Mouse (Mus musculus): ENCODE data around the gene H6pd. TPM values are rescaled to one million over a fixed set of nuclear protein-coding genes. Genes with fewer than 3 reads are reported as not detected.

H6pd gene
- polyA plus RNA-seq, 1 experiment from 2014 or later, result 3.7 TPM

- H3K4me3 ChIP-seq, result no peak overlapping the region
- no peaks in the 10 kb centered on the region for H3K36me3 ChIP-seq
- H3K27ac ChIP-seq (replicated peaks), result peak overlapping the region; percentile 69
- no peak for DNase-seq (ENCODE audit: low spot score)
- peaks cover 41% of the 10 kb centered on the region for H3K27me3 ChIP-seq (ENCODE audit: low read depth, poor library complexity, severe bottlenecking)
- WGBS, result 28% methylated on average over 9 of the region's 9 CpGs
- H3K4me1 ChIP-seq, result peaks cover 33% of the 10 kb centered on the region
- H3K9me3 ChIP-seq (replicated peaks), result no peaks in the 10 kb centered on the region
Observed at GRCm38 (mm10) chr4:149990954-149991633, 17.7 kb downstream of the H6pd start.

DNA sequence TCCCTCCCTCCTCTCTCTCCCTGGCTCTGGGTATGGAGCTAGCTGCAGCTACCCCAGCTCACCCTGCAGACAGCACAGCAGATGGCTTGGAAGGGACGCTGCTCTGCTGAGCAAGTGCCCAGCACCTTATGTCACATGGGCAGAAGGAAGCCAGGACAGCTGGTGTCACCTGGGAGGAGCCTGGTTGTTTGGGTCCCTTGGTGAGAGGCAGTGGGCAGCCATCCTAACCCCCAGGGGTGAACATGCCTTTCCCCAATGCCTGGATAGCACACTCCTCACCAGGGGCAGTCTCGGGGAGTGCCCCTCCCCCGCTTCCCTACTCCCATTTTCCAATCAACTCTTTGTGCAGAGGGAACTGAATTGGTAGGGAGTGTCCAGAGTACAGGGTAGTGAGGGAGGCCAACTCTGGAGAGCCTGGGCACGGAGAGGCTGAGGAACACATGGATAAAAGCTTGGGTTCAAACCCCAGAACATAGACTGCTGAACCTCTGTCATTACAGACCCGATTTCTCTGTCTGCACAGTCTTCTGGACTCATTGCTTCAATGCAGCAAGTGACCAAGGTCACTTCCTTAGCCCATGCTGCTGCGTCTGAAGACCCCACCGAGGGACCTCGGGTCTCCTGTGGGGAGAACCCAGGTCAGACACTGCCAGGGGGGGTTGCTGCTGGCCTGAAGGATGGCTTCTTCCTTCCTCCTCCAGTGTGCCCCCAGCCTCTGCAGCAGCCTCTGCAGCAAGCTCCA lies 18.4 kb downstream of the H6pd start:
- peaks cover 41% of the 10 kb centered on the region for H3K27me3 ChIP-seq (ENCODE audit: low read depth, poor library complexity, severe bottlenecking)
- H3K4me3 ChIP-seq, result no peak overlapping the region
- H3K36me3 ChIP-seq, result no peaks in the 10 kb centered on the region
- peaks cover 33% of the 10 kb centered on the region for H3K4me1 ChIP-seq
- DNase-seq (ENCODE audit: low spot score), result peak; percentile 43
- peak overlapping the region; percentile 69 for H3K27ac ChIP-seq (replicated peaks)
- no peaks in the 10 kb centered on the region for H3K9me3 ChIP-seq (replicated peaks)
- 8% methylated on average over 8 of the region's 8 CpGs for WGBS

DNA sequence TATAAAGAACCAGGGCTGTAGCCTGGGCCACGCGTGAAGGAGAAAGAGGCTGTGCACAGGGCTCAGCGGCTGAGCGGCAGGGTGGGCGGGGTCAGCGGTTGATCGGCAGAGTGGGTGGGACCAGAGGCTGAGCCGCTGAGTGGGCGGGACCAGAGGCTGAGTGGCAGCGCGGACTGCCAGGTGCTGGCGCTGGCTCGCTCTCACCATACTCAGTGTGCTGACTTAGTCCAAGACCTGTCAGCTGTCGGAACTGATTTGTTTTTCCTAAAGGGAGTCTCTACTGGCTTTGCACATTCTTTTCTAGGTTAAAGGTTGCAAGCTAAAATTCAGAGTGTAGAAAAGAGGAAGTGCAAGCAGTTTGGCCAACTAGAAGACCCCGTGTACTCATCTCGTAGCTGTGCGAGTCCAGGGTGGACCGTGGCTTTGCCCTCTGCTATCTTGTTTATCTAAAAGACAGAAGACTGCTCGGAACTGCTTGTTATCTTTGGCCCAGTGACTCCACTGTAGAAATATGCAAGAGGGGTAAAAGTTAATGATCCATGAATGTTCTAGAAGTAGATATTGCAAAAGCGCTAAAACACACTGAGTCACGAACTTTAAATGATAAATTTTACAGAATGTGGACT lies 19.8 kb downstream of the H6pd start:
- Histone ChIP-seq H3K4me1 (peaks cover 33% of the 10 kb centered on the region), H3K27ac (replicated peaks) (no peak overlapping the region; the same call in 1 of the 2 replicates), H3K9me3 (replicated peaks) (no peaks in the 10 kb centered on the region), H3K4me3 (peak overlapping the region; percentile 43), H3K27me3 (ENCODE audit: low read depth, poor library complexity, severe bottlenecking) (peaks cover 50% of the 10 kb centered on the region), H3K36me3 (no peaks in the 10 kb centered on the region)
- WGBS, result 12% methylated on average over 21 of the region's 21 CpGs
- DNase-seq (ENCODE audit: low spot score), result peak; percentile 81

DNA sequence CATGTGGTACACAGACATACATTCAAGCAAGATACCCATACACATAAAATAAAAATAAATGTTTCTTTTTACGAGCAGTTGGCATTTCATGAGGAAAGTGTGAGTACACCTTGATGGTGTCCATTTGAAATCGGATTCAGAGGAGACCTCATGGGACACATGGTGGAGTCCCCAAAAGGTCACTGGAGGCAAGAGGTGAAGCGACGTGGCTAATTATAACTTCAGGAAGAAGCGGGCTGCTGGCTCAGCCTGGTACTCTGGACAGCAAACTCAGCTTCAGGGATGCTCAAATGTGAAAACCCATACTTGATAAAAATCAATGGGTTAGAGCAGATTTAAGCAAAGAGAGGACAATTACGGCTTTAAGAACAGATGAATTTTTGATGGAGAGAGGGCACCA lies 20.5 kb downstream of the H6pd start:
- Histone ChIP-seq H3K4me3 (peak overlapping the region; percentile 43; the same call in 1 of the 2 replicates), H3K36me3 (no peaks in the 10 kb centered on the region), H3K27me3 (ENCODE audit: low read depth, poor library complexity, severe bottlenecking) (peaks cover 46% of the 10 kb centered on the region), H3K27ac (replicated peaks) (no peak overlapping the region), H3K9me3 (replicated peaks) (no peaks in the 10 kb centered on the region), H3K4me1 (peaks cover 33% of the 10 kb centered on the region)
- DNase-seq (ENCODE audit: low spot score), result no peak
- WGBS, result 79% methylated on average over 6 of the region's 6 CpGs

- DNase-seq (ENCODE audit: low spot score), result no peak
- Histone ChIP-seq H3K27ac (replicated peaks) (no peak overlapping the region), H3K4me1 (peaks cover 28% of the 10 kb centered on the region), H3K9me3 (replicated peaks) (no peaks in the 10 kb centered on the region), H3K4me3 (no peak overlapping the region), H3K27me3 (ENCODE audit: low read depth, poor library complexity, severe bottlenecking) (peaks cover 38% of the 10 kb centered on the region), H3K36me3 (no peaks in the 10 kb centered on the region)
- 84% methylated on average over 10 of the region's 10 CpGs for WGBS
Observed at GRCm38 (mm10) chr4:149986671-149987417, 22.0 kb downstream of the H6pd start.

DNA sequence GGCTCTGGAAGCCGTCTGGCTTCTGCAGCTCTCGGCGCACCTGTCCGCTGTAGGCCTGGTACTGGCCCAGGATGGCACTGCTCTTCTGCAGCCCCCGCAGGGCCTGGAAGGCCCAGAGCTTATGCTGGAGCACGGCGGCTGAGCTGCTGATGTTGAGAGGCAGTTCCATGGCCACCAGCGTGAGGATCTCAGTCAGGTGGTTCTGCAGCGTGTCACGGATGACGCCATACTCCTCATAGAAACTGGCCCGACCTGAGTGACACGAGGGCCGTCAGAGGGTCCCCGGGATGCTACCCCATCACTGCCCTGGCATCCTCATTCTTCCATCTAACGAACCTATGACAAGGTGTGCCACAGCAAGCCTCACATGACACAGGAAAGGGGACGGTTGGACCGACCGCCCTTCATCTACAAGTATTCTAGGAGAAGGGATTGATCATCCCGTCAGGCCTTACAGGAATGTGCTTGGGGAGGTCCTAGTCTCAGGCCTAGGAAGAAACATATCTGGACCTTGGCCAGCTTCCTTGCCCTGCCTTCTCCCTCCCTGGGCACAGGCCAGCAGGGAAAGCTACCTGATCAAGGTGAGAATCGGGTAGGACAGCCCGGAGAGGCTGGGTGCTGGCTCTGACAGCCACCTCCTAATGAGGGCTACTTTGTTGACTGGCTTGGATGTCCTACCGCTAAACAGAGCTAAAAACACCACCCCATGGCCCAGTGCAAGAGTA lies 24.7 kb downstream of the H6pd start:
- DNase-seq (ENCODE audit: low spot score), result no peak
- H3K4me1 ChIP-seq, result peaks cover 14% of the 10 kb centered on the region
- 92% methylated on average over 23 of the region's 23 CpGs for WGBS

DNA sequence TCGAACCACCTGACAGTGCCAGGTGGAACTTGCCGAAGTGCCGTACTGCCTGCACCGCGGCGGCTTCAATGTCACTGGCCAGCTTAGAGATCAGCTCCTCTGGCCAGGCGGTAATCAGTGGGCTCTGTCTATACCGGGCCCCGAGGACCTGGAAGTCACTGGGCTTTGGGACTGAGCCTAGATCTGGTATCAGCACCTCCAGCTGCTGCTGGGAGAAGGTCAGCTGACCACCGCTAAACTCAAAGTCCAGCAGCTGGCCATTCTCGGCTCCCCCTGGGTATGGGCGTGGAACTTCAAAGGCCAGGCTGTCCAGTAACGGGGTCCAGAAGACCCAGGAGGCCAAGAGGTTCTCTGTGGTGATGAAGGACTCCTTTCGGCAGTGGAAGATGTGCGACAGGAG lies 26.7 kb downstream of the H6pd start:
- Histone ChIP-seq H3K36me3 (no peaks in the 10 kb centered on the region), H3K4me3 (no peak overlapping the region), H3K9me3 (replicated peaks) (no peaks in the 10 kb centered on the region), H3K4me1 (peaks cover 6% of the 10 kb centered on the region), H3K27ac (replicated peaks) (no peak overlapping the region), H3K27me3 (ENCODE audit: low read depth, poor library complexity, severe bottlenecking) (peaks cover 42% of the 10 kb centered on the region)
- 87% methylated on average over 15 of the region's 15 CpGs for WGBS
- no peak for DNase-seq (ENCODE audit: low spot score)

More for the DNA sequence above, 24.7 kb downstream of the H6pd start:
- Histone ChIP-seq H3K9me3 (replicated peaks) (no peaks in the 10 kb centered on the region), H3K4me3 (no peak overlapping the region), H3K27me3 (ENCODE audit: low read depth, poor library complexity, severe bottlenecking) (peaks cover 25% of the 10 kb centered on the region), H3K27ac (replicated peaks) (no peak overlapping the region), H3K36me3 (no peaks in the 10 kb centered on the region)

GRCm38 (mm10) chr4:149979819-149980308 lies 29.0 kb downstream of the H6pd start:
- peak; percentile 82 for DNase-seq (ENCODE audit: low spot score)
- no peaks in the 10 kb centered on the region for H3K9me3 ChIP-seq (replicated peaks)
- H3K27ac ChIP-seq (replicated peaks), result peak overlapping the region; percentile 59; the same call in 1 of the 2 replicates
- H3K36me3 ChIP-seq, result no peaks in the 10 kb centered on the region
- WGBS, result 3% methylated on average over 12 of the region's 12 CpGs
- peaks cover 41% of the 10 kb centered on the region for H3K27me3 ChIP-seq (ENCODE audit: low read depth, poor library complexity, severe bottlenecking)
- peak overlapping the region; percentile 45 for H3K4me3 ChIP-seq
- H3K4me1 ChIP-seq, result peaks cover 12% of the 10 kb centered on the region

GRCm38 (mm10) chr4:149978820-149979219 lies 30.0 kb downstream of the H6pd start:
- no peak overlapping the region for H3K4me3 ChIP-seq
- no peaks in the 10 kb centered on the region for H3K36me3 ChIP-seq
- 82% methylated on average over 2 of the region's 2 CpGs for WGBS
- H3K4me1 ChIP-seq, result peaks cover 12% of the 10 kb centered on the region
- no peak for DNase-seq (ENCODE audit: low spot score)
- H3K9me3 ChIP-seq (replicated peaks), result no peaks in the 10 kb centered on the region
- no peak overlapping the region for H3K27ac ChIP-seq (replicated peaks)
- peaks cover 36% of the 10 kb centered on the region for H3K27me3 ChIP-seq (ENCODE audit: low read depth, poor library complexity, severe bottlenecking)

DNA sequence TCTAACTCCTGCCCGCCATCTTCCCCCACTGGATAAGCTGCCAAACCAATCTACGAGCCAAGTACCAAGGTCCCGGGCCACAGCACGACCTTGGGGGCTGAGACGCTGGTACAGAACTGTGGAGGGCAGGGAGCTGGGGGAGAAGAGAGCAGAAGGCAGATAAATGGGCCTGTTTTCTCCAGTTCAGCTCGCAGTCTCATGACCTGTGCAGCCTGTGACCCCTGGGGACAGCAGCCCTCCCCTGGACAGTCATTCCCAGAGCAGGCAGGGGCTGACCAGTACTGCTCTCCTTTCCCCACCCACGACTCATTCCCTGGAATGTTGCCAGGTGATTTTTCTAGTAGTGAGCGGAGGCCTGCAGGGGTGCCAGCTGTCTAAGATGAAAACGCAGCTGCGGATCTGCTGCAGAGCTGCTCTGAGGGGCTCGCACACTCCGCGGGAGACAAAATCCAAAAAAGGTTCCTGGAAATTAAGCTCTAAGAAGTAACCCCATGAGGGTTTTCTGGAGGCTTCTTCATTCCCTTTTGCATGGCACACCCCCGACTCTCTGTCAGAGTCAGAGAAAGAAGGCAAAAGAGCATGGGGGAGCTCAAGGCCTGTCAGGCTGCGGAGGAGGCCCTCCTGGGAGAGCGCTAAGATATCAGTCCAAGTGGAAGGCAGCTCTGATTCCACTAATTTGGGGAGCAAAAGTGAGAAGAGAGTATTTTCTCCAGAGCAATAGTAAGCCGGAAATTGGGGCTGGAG lies 30.9 kb downstream of the H6pd start:
- no peaks in the 10 kb centered on the region for H3K9me3 ChIP-seq (replicated peaks)
- H3K4me1 ChIP-seq, result peaks cover 12% of the 10 kb centered on the region
- no peak overlapping the region for H3K27ac ChIP-seq (replicated peaks)
- WGBS, result 78% methylated on average over 17 of the region's 17 CpGs
- H3K27me3 ChIP-seq (ENCODE audit: low read depth, poor library complexity, severe bottlenecking), result peaks cover 36% of the 10 kb centered on the region
- DNase-seq (ENCODE audit: low spot score), result no peak
- no peaks in the 10 kb centered on the region for H3K36me3 ChIP-seq
- no peak overlapping the region for H3K4me3 ChIP-seq

DNA sequence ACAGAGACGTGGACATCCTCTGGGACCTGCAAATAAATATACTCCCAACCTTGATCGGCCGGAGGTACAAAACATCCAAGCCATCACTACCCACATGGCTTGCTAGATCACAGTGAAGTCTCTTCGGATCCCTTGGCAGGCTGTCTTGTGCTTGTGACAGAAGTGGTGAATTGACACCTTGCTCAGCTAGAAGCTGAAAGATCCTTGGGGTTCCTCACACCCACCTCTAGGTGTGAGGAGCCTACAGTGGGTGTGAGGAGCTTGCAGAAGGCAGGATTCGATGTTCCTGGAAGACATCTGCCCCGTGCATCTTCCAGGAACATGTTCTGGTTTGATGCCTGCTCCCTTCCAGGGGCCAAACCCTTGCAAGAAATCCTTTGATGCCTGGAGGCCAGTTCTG lies 31.6 kb downstream of the H6pd start:
- H3K36me3 ChIP-seq, result no peaks in the 10 kb centered on the region
- peaks cover 12% of the 10 kb centered on the region for H3K4me1 ChIP-seq
- peaks cover 36% of the 10 kb centered on the region for H3K27me3 ChIP-seq (ENCODE audit: low read depth, poor library complexity, severe bottlenecking)
- no peaks in the 10 kb centered on the region for H3K9me3 ChIP-seq (replicated peaks)
- 83% methylated on average over 6 of the region's 6 CpGs for WGBS
- no peak overlapping the region for H3K4me3 ChIP-seq
- no peak overlapping the region for H3K27ac ChIP-seq (replicated peaks)
- DNase-seq (ENCODE audit: low spot score), result no peak
